Mouse (Mus musculus) erythroblast, embryonic 14.5 days (primary cell): ENCODE measurements around the gene Npsr1.

Source experiments
- GATA1 ChIP-seq: IDR thresholded peaks from 2 replicates; pipeline ENCODE4 v1.6.1; 2012; ENCODE audit warnings: low read length, inconsistent platforms, mixed read lengths
- TAL1 ChIP-seq: IDR thresholded peaks from 3 replicates; pipeline ENCODE4 v1.6.1; 2012; ENCODE audit warnings: low read length, inconsistent platforms, mixed read lengths

DNA sequence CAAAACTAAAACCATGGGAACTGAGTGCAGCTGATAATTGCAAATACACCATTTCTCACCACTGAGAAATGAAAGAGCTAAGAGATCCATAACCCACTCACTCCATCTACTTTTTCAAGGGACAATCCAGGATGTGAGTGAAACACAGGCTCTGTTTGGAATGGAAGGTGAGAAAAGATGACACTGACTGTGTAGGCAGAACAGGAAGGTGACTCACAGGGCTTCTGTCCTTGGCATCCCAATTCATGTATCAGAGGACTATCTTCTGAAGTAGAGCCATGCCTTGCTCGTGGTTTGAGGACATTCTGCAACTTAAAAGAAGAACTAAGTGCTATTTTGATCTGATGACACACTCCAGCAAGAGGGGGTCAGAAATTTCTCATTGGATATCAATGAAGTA, 119.9 kb downstream of the Npsr1 start:
- no peak for TF ChIP-seq TAL1
- no peak for TF ChIP-seq GATA1
